Comparison of ENCODE assay signal across 9 mouse cellular contexts in genomic region chr5:125139669-125140068, GRCm38 (mm10). TPM values are rescaled to one million over a fixed set of nuclear protein-coding genes. Genes with fewer than 3 reads are reported as not detected.
DNase-seq lines count a peak whose midpoint lies in the region; ATAC-seq and TF ChIP-seq lines count a peak whose summit lies in the region.
"Had no signal": no experiment of that assay in that cellular context is flagged by ENCODE, and none has a peak within 500 bp of the region (broad histone marks: within the 10 kb centered on the region; RNA-seq: fewer than 3 reads in every experiment).

No protein-coding gene starts in this region.

- H3K36me3 ChIP-seq in forebrain, embryonic 10.5 days (replicated peaks) = peaks cover 12% of the 10 kb centered on the region
- H3K36me3 ChIP-seq in intestine, postnatal 0 days (ENCODE audit: control insufficient read depth, insufficient read depth) = no peaks in the 10 kb centered on the region
- no peaks in the 10 kb centered on the region for H3K36me3 ChIP-seq in neural tube, embryonic 14.5 days (ENCODE audit: control insufficient read depth, insufficient read depth, low read length)

- no peaks in the 10 kb centered on the region for H3K27me3 ChIP-seq in forebrain, embryonic 10.5 days (ENCODE audit: poor library complexity, severe bottlenecking)
- no peaks in the 10 kb centered on the region for H3K27me3 ChIP-seq in intestine, postnatal 0 days (replicated peaks; ENCODE audit: control insufficient read depth, insufficient read depth, low read length)
- no peaks in the 10 kb centered on the region for H3K27me3 ChIP-seq in neural tube, embryonic 14.5 days (ENCODE audit: control insufficient read depth, insufficient read depth, low read length)
- H3K27me3 ChIP-seq: Patski had no signal

- no peak overlapping the region for H3K9ac ChIP-seq in intestine, postnatal 0 days (ENCODE audit: low read depth, low read length)
- H3K9ac ChIP-seq in neural tube, embryonic 14.5 days (replicated peaks; ENCODE audit: low read depth, low read length) = no peak overlapping the region

- H3K4me2 ChIP-seq in intestine, postnatal 0 days (replicated peaks; ENCODE audit: low read depth) = peak overlapping the region; percentile 67
- H3K4me2 ChIP-seq in neural tube, embryonic 14.5 days (ENCODE audit: low read depth, low read length) = peak overlapping the region; percentile 42; the same call in 1 of the 2 replicates

- peak overlapping the region; percentile 98 for H3K27ac ChIP-seq in left cerebral cortex, adult 2 months
- H3K27ac ChIP-seq in forebrain, embryonic 10.5 days = peak overlapping the region; percentile 97
- H3K27ac ChIP-seq in intestine, postnatal 0 days (ENCODE audit: low read depth, low read length) = no peak overlapping the region
- H3K27ac ChIP-seq in neural tube, embryonic 14.5 days (ENCODE audit: low read depth, low read length) = peak overlapping the region; percentile 96

- no peak for TF ChIP-seq CTCF in left cerebral cortex, adult 2 months (IDR thresholded peaks at IDR 0.05)
- no peak for TF ChIP-seq CTCF in intestine, postnatal 0 days (IDR thresholded peaks at IDR 0.05; ENCODE audit: low read depth)

- no peak for DNase-seq in left cerebral cortex, adult 2 months (ENCODE audit: extremely low spot score in 1 of 2, low spot score in 2 of 2)
- DNase-seq in left cerebral cortex, postnatal 25 days (ENCODE audit: low spot score in 2 of 2) = no peak
- DNase-seq in forebrain, embryonic 10.5 days (ENCODE audit: extremely low spot score, low spot score) = no peak
- no peak for DNase-seq in layer of hippocampus, adult 8-10 months (ENCODE audit: low spot score in 2 of 2)
- DNase-seq in adrenal gland, postnatal 10 days = no peak
- no peak for DNase-seq in natural killer cell, adult 2 months (ENCODE audit: low spot score in 2 of 2)

- H3K4me1 ChIP-seq in forebrain, embryonic 10.5 days = peaks cover 92% of the 10 kb centered on the region
- H3K4me1 ChIP-seq in intestine, postnatal 0 days (replicated peaks; ENCODE audit: control insufficient read depth, insufficient read depth, low read length) = peaks cover 18% of the 10 kb centered on the region; the same call in 1 of the 2 replicates
- peaks cover 71% of the 10 kb centered on the region for H3K4me1 ChIP-seq in neural tube, embryonic 14.5 days (ENCODE audit: control insufficient read depth, insufficient read depth, low read length)

- H3K4me3 ChIP-seq in left cerebral cortex, adult 2 months = peak overlapping the region; percentile 54
- peak overlapping the region; percentile 50; the same call in 1 of the 2 replicates for H3K4me3 ChIP-seq in forebrain, embryonic 10.5 days
- no peak overlapping the region for H3K4me3 ChIP-seq in intestine, postnatal 0 days (ENCODE audit: low read depth, low read length)
- H3K4me3 ChIP-seq in neural tube, embryonic 14.5 days (ENCODE audit: low read depth, low read length) = no peak overlapping the region

- no peak for ATAC-seq in intestine, postnatal 0 days
- no peak for ATAC-seq in neural tube, embryonic 14.5 days (ENCODE audit: low read depth)

- WGBS in forebrain, embryonic 10.5 days = 93% methylated on average over 5 of the region's 5 CpGs
- 79% methylated on average over 5 of the region's 5 CpGs for WGBS in intestine, postnatal 0 days
- WGBS in neural tube, embryonic 14.5 days = 75% methylated on average over 5 of the region's 5 CpGs

- H3K9me3 ChIP-seq in forebrain, embryonic 10.5 days = no peaks in the 10 kb centered on the region
- H3K9me3 ChIP-seq in intestine, postnatal 0 days (ENCODE audit: control insufficient read depth) = no peaks in the 10 kb centered on the region
- H3K9me3 ChIP-seq in neural tube, embryonic 14.5 days (ENCODE audit: control insufficient read depth, low read length) = no peaks in the 10 kb centered on the region

- intact Hi-C loops in left cerebral cortex, adult 2 months (cut with DNase I) = loop anchor here (2.0 kb wide), 2 partner anchors 27 to 37 kb away; no protein-coding TSS in a partner anchor
- intact Hi-C loops in left cerebral cortex, postnatal 25 days (cut with DNase I) = loop anchor here (2.0 kb wide), 1 partner anchor 37 kb away; no protein-coding TSS in a partner anchor

RNA-seq across cellular contexts. Expression of gene Ncor2, which starts 39.4 kb away (rescaled TPM):
- 100 to 1,000 TPM; 228 to 270 TPM for total RNA-seq in left cerebral cortex, adult 2 months (2021)
- total RNA-seq in left cerebral cortex, postnatal 25 days (2021) = 100 to 1,000 TPM; 183 to 200 TPM
- 15.7 and 17.8 TPM in 2 replicates for polyA plus RNA-seq in forebrain, embryonic 10.5 days (2016; fragmentation: Nextera tagmentation; extraction: Ambion mirVana)
- polyA plus RNA-seq in intestine, postnatal 0 days (2015; fragmentation: Nextera tagmentation; extraction: Ambion mirVana) = 7.1 and 7.6 TPM in 2 replicates
- 29.1 and 32.8 TPM in 2 replicates for polyA plus RNA-seq in neural tube, embryonic 14.5 days (2014; fragmentation: Nextera tagmentation; extraction: Ambion mirVana)
- 100 to 1,000 TPM; 246 to 324 (median 271) TPM for total RNA-seq in layer of hippocampus, adult 8-10 months (2022)
- 100 to 1,000 TPM; 125 to 153 TPM for total RNA-seq in adrenal gland, postnatal 10 days (2021)

Comparison
In these comparisons a context has a peak if more than half of its experiments do, and no peak if none do; other contexts are left out.
1. H3K4me3 ChIP-seq: peak in left cerebral cortex, adult 2 months (single experiment) and forebrain, embryonic 10.5 days (single experiment); none in intestine, postnatal 0 days (single experiment) and neural tube, embryonic 14.5 days (single experiment).